ENCODE assay signal across 9 mouse cellular contexts in genomic region chr11:69582230-69582805, GRCm38 (mm10). TPM values are rescaled to one million over a fixed set of nuclear protein-coding genes. Genes with fewer than 3 reads are reported as not detected.
DNase-seq lines count a peak whose midpoint lies in the region; ATAC-seq lines count a peak whose summit lies in the region.
"Had no signal": no experiment of that assay in that cellular context is flagged by ENCODE, and none has a peak within 500 bp of the region (broad histone marks: within the 10 kb centered on the region; RNA-seq: fewer than 3 reads in every experiment).

No protein-coding gene starts in this region.

- H3K9ac ChIP-seq in heart, embryonic 13.5 days, result peak overlapping the region; percentile 93
- H3K9ac ChIP-seq in hindbrain, embryonic 12.5 days, result peak overlapping the region; percentile 84; the same call in 1 of the 2 replicates
- H3K9ac ChIP-seq in midbrain, embryonic 11.5 days (ENCODE audit: low read length), result no peak overlapping the region

- peak overlapping the region; percentile 80 for H3K4me2 ChIP-seq in heart, embryonic 13.5 days
- peak overlapping the region; percentile 70 for H3K4me2 ChIP-seq in hindbrain, embryonic 12.5 days (replicated peaks)
- H3K4me2 ChIP-seq in midbrain, embryonic 11.5 days, result peak overlapping the region; percentile 57

- H3K4me1 ChIP-seq in heart, embryonic 13.5 days, result peaks cover 43% of the 10 kb centered on the region
- peaks cover 22% of the 10 kb centered on the region for H3K4me1 ChIP-seq in hindbrain, embryonic 12.5 days
- peaks cover 22% of the 10 kb centered on the region for H3K4me1 ChIP-seq in midbrain, embryonic 11.5 days (ENCODE audit: control insufficient read depth, insufficient read depth, low read length)

- no peaks in the 10 kb centered on the region for H3K9me3 ChIP-seq in heart, embryonic 13.5 days
- H3K9me3 ChIP-seq in hindbrain, embryonic 12.5 days (replicated peaks), result no peaks in the 10 kb centered on the region
- no peaks in the 10 kb centered on the region for H3K9me3 ChIP-seq in midbrain, embryonic 11.5 days (ENCODE audit: control insufficient read depth, low read length)

- H3K27ac ChIP-seq in heart, embryonic 13.5 days (replicated peaks), result peak overlapping the region; percentile 96; the same call in 1 of the 2 replicates
- no peak overlapping the region for H3K27ac ChIP-seq in hindbrain, embryonic 12.5 days
- no peak overlapping the region for H3K27ac ChIP-seq in midbrain, embryonic 11.5 days (ENCODE audit: low read depth, low read length)

- intact Hi-C loops in heart, postnatal 10 days (cut with DNase I), result no loop called here

- no peaks in the 10 kb centered on the region for H3K27me3 ChIP-seq in heart, embryonic 13.5 days (replicated peaks)
- H3K27me3 ChIP-seq in hindbrain, embryonic 12.5 days, result no peaks in the 10 kb centered on the region
- H3K27me3 ChIP-seq in midbrain, embryonic 11.5 days (ENCODE audit: control insufficient read depth, insufficient read depth, low read length), result no peaks in the 10 kb centered on the region

- 55% methylated on average over 9 of the region's 9 CpGs for WGBS in heart, embryonic 13.5 days
- WGBS in hindbrain, embryonic 12.5 days, result 58% methylated on average over 9 of the region's 9 CpGs
- 64% methylated on average over 9 of the region's 9 CpGs for WGBS in midbrain, embryonic 11.5 days

- DNase-seq in heart, postnatal 10 days, result no peak
- peak; percentile 70 for DNase-seq in R1 (ENCODE audit: low read depth, low spot score)
- no peak for DNase-seq in midbrain, embryonic 11.5 days (ENCODE audit: low spot score, missing footprints)
- no peak for DNase-seq in right cerebral cortex, adult 18-20 months
- DNase-seq in cerebellum, postnatal 4 days (ENCODE audit: low spot score in 2 of 2), result no peak
- no peak for DNase-seq in layer of hippocampus, adult 8-10 months (ENCODE audit: low spot score in 2 of 2)

- peak overlapping the region; percentile 85 for H3K4me3 ChIP-seq in heart, embryonic 13.5 days
- H3K4me3 ChIP-seq in hindbrain, embryonic 12.5 days, result peak overlapping the region; percentile 62
- peak overlapping the region; percentile 64 for H3K4me3 ChIP-seq in midbrain, embryonic 11.5 days (ENCODE audit: low read depth, low read length)

- ATAC-seq in heart, embryonic 13.5 days (ENCODE audit: extremely low read depth, insufficient number of reproducible peaks, low FRiP score, low TSS enrichment), result no peak
- ATAC-seq in hindbrain, embryonic 12.5 days (ENCODE audit: low FRiP score), result no peak
- no peak for ATAC-seq in midbrain, embryonic 11.5 days (ENCODE audit: low FRiP score)

- H3K36me3 ChIP-seq in heart, embryonic 13.5 days, result peaks cover 35% of the 10 kb centered on the region
- H3K36me3 ChIP-seq in hindbrain, embryonic 12.5 days, result peaks cover 9% of the 10 kb centered on the region
- no peaks in the 10 kb centered on the region for H3K36me3 ChIP-seq in midbrain, embryonic 11.5 days (ENCODE audit: control insufficient read depth, insufficient read depth, low read length)

RNA-seq across cellular contexts. Expression of gene Trp53, which starts 2.2 kb away (rescaled TPM):
- polyA plus RNA-seq in heart, embryonic 13.5 days (2015; fragmentation: Nextera tagmentation; extraction: Ambion mirVana), result 82.6 and 86.5 TPM in 2 replicates
- total RNA-seq in heart, postnatal 10 days (2021), result 10 to 100 TPM; 32.5 to 45.2 TPM
- polyA plus RNA-seq in hindbrain, embryonic 12.5 days (2016; fragmentation: Nextera tagmentation; extraction: Ambion mirVana), result 105 and 109 TPM in 2 replicates
- polyA plus RNA-seq in midbrain, embryonic 11.5 days (2014; fragmentation: Nextera tagmentation; extraction: Ambion mirVana), result 144 and 147 TPM in 2 replicates
- 10 to 100 TPM; 27.7 to 36.7 (median 33.7) TPM for total RNA-seq in layer of hippocampus, adult 8-10 months (2022)

RNA-seq across cellular contexts. Expression of gene Wrap53, which starts 2.3 kb away (rescaled TPM):
- polyA plus RNA-seq in heart, embryonic 13.5 days (2015; fragmentation: Nextera tagmentation; extraction: Ambion mirVana), result 16.8 TPM in 2 replicates
- total RNA-seq in heart, postnatal 10 days (2021), result 1 to 10 TPM; 5.9 to 6.8 TPM
- 29.7 and 29.9 TPM in 2 replicates for polyA plus RNA-seq in hindbrain, embryonic 12.5 days (2016; fragmentation: Nextera tagmentation; extraction: Ambion mirVana)
- 35.1 and 36.4 TPM in 2 replicates for polyA plus RNA-seq in midbrain, embryonic 11.5 days (2014; fragmentation: Nextera tagmentation; extraction: Ambion mirVana)
- 10 to 100 TPM; 12.2 to 17.8 (median 12.3) TPM for total RNA-seq in layer of hippocampus, adult 8-10 months (2022)

RNA-seq across cellular contexts. Expression of gene Efnb3, which starts 22.3 kb away (rescaled TPM):
- 56.2 and 59.9 TPM in 2 replicates for polyA plus RNA-seq in heart, embryonic 13.5 days (2015; fragmentation: Nextera tagmentation; extraction: Ambion mirVana)
- total RNA-seq in heart, postnatal 10 days (2021), result 100 to 1,000 TPM in 1 of 2 experiments, 10 to 100 TPM in 1; 97.6 to 115 TPM
- polyA plus RNA-seq in hindbrain, embryonic 12.5 days (2016; fragmentation: Nextera tagmentation; extraction: Ambion mirVana), result 95.7 and 106 TPM in 2 replicates
- 11.0 and 12.3 TPM in 2 replicates for polyA plus RNA-seq in midbrain, embryonic 11.5 days (2014; fragmentation: Nextera tagmentation; extraction: Ambion mirVana)
- 100 to 1,000 TPM; 115 to 132 (median 124) TPM for total RNA-seq in layer of hippocampus, adult 8-10 months (2022)

RNA-seq across cellular contexts. Expression of gene Atp1b2, which starts 23.4 kb away (rescaled TPM):
- 24.5 and 25.0 TPM in 2 replicates for polyA plus RNA-seq in heart, embryonic 13.5 days (2015; fragmentation: Nextera tagmentation; extraction: Ambion mirVana)
- total RNA-seq in heart, postnatal 10 days (2021), result 10 to 100 TPM; 29.9 to 36.5 TPM
- 12.1 and 18.5 TPM in 2 replicates for polyA plus RNA-seq in hindbrain, embryonic 12.5 days (2016; fragmentation: Nextera tagmentation; extraction: Ambion mirVana)
- polyA plus RNA-seq in midbrain, embryonic 11.5 days (2014; fragmentation: Nextera tagmentation; extraction: Ambion mirVana), result 10.4 and 12.2 TPM in 2 replicates
- total RNA-seq in layer of hippocampus, adult 8-10 months (2022), result 100 to 1,000 TPM; 386 to 493 (median 443) TPM

RNA-seq across cellular contexts. Expression of gene Dnah2, which starts 33.4 kb away (rescaled TPM):
- polyA plus RNA-seq in heart, embryonic 13.5 days (2015; fragmentation: Nextera tagmentation; extraction: Ambion mirVana), result 0.07 and 0.28 TPM in 2 replicates
- under 1 TPM; 0.02 to 0.10 TPM for total RNA-seq in heart, postnatal 10 days (2021)
- polyA plus RNA-seq in hindbrain, embryonic 12.5 days (2016; fragmentation: Nextera tagmentation; extraction: Ambion mirVana), result 1.4 and 2.5 TPM in 2 replicates
- polyA plus RNA-seq in midbrain, embryonic 11.5 days (2014; fragmentation: Nextera tagmentation; extraction: Ambion mirVana), result 1.00 and 1.9 TPM in 2 replicates
- 1 to 10 TPM; 3.1 to 6.3 (median 5.0) TPM for total RNA-seq in layer of hippocampus, adult 8-10 months (2022)
- total RNA-seq: common myeloid progenitor, adult 5-6 weeks had no signal
